ENCODE assay signal across 26 mouse cellular contexts in genomic region chr10:70174494-70175190, GRCm38 (mm10). TPM values are rescaled to one million over a fixed set of nuclear protein-coding genes. Genes with fewer than 3 reads are reported as not detected.
DNase-seq lines count a peak whose midpoint lies in the region; ATAC-seq lines count a peak whose summit lies in the region.
"Had no signal": no experiment of that assay in that cellular context is flagged by ENCODE, and none has a peak within 500 bp of the region (broad histone marks: within the 10 kb centered on the region; RNA-seq: fewer than 3 reads in every experiment).

No protein-coding gene starts in this region.

- H3K4me2 ChIP-seq in embryonic facial prominence, embryonic 15.5 days (replicated peaks): no peak overlapping the region
- H3K4me2 ChIP-seq in intestine, embryonic 15.5 days (replicated peaks): no peak overlapping the region
- no peak overlapping the region for H3K4me2 ChIP-seq in intestine, embryonic 16.5 days (ENCODE audit: low read depth, low read length)
- H3K4me2 ChIP-seq in kidney, embryonic 14.5 days (replicated peaks; ENCODE audit: low read depth, low read length): no peak overlapping the region
- H3K4me2 ChIP-seq in lung, embryonic 16.5 days (ENCODE audit: low read depth, low read length): no peak overlapping the region
- H3K4me2 ChIP-seq: heart, embryonic 13.5 days; hindbrain, embryonic 12.5 days had no signal

- H3K27me3 ChIP-seq in embryonic facial prominence, embryonic 15.5 days: no peaks in the 10 kb centered on the region
- no peaks in the 10 kb centered on the region for H3K27me3 ChIP-seq in embryonic facial prominence, embryonic 10.5 days (replicated peaks; ENCODE audit: low read depth, poor library complexity, severe bottlenecking)
- no peaks in the 10 kb centered on the region for H3K27me3 ChIP-seq in intestine, embryonic 15.5 days (replicated peaks)
- no peaks in the 10 kb centered on the region for H3K27me3 ChIP-seq in intestine, embryonic 16.5 days (replicated peaks; ENCODE audit: control insufficient read depth, insufficient read depth, low read length)
- H3K27me3 ChIP-seq in kidney, embryonic 14.5 days (ENCODE audit: control insufficient read depth, insufficient read depth, low read length): no peaks in the 10 kb centered on the region
- no peaks in the 10 kb centered on the region for H3K27me3 ChIP-seq in lung, embryonic 16.5 days (ENCODE audit: control insufficient read depth, insufficient read depth, low read depth, low read length)
- H3K27me3 ChIP-seq: heart, embryonic 13.5 days; hindbrain, embryonic 12.5 days had no signal

- H3K4me1 ChIP-seq in embryonic facial prominence, embryonic 15.5 days: 0 out of 2 replicates have a peak, but pooled peaks cover 4% of the 10 kb centered on the region
- H3K4me1 ChIP-seq in embryonic facial prominence, embryonic 10.5 days: peaks cover 10% of the 10 kb centered on the region
- no peaks in the 10 kb centered on the region for H3K4me1 ChIP-seq in intestine, embryonic 15.5 days (replicated peaks)
- H3K4me1 ChIP-seq in intestine, embryonic 16.5 days (ENCODE audit: control insufficient read depth, insufficient read depth, low read length): no peaks in the 10 kb centered on the region
- H3K4me1 ChIP-seq in kidney, embryonic 14.5 days (ENCODE audit: control insufficient read depth, insufficient read depth, low read length): no peaks in the 10 kb centered on the region
- H3K4me1 ChIP-seq in lung, embryonic 16.5 days (replicated peaks; ENCODE audit: control insufficient read depth, insufficient read depth, low read length): no peaks in the 10 kb centered on the region
- H3K4me1 ChIP-seq: hindbrain, embryonic 12.5 days had no signal

- DNase-seq in embryonic facial prominence, embryonic 10.5 days (ENCODE audit: low spot score): no peak
- no peak for DNase-seq in kidney, postnatal 4 days
- no peak for DNase-seq in lung, adult 18-20 months
- DNase-seq: adrenal gland, adult 8-10 months; adrenal gland, postnatal 25 days; cerebellum, adult 11-12 months; cerebellum, adult 8-10 months; cerebellum, postnatal 10 days; cerebellum, postnatal 36 days; embryo, embryonic 11 days; forebrain, postnatal 0 days; gastrocnemius, postnatal 36 days; heart, adult 2 months; heart, postnatal 14 days; heart, postnatal 4 days had no signal

- H3K4me3 ChIP-seq in embryonic facial prominence, embryonic 15.5 days (replicated peaks): no peak overlapping the region
- H3K4me3 ChIP-seq in embryonic facial prominence, embryonic 10.5 days: no peak overlapping the region
- H3K4me3 ChIP-seq in intestine, embryonic 15.5 days (replicated peaks): no peak overlapping the region
- no peak overlapping the region for H3K4me3 ChIP-seq in intestine, embryonic 16.5 days (ENCODE audit: low read length)
- H3K4me3 ChIP-seq in kidney, embryonic 14.5 days (ENCODE audit: low read length): no peak overlapping the region
- no peak overlapping the region for H3K4me3 ChIP-seq in lung, embryonic 16.5 days (ENCODE audit: low read length)
- H3K4me3 ChIP-seq: heart, adult 2 months; heart, embryonic 10.5 days; heart, embryonic 13.5 days; hindbrain, embryonic 12.5 days had no signal

- 75% methylated on average over 16 of the region's 16 CpGs for WGBS in embryonic facial prominence, embryonic 15.5 days
- 83% methylated on average over 16 of the region's 16 CpGs for WGBS in embryonic facial prominence, embryonic 10.5 days
- WGBS in intestine, embryonic 15.5 days: 63% methylated on average over 16 of the region's 16 CpGs
- WGBS in intestine, embryonic 16.5 days: 68% methylated on average over 16 of the region's 16 CpGs
- 73% methylated on average over 16 of the region's 16 CpGs for WGBS in kidney, embryonic 14.5 days
- 71% methylated on average over 16 of the region's 16 CpGs for WGBS in lung, embryonic 16.5 days

- no peaks in the 10 kb centered on the region for H3K9me3 ChIP-seq in embryonic facial prominence, embryonic 15.5 days (replicated peaks)
- no peaks in the 10 kb centered on the region for H3K9me3 ChIP-seq in embryonic facial prominence, embryonic 10.5 days
- no peaks in the 10 kb centered on the region for H3K9me3 ChIP-seq in intestine, embryonic 15.5 days
- H3K9me3 ChIP-seq in intestine, embryonic 16.5 days (ENCODE audit: control insufficient read depth, low read length): no peaks in the 10 kb centered on the region
- no peaks in the 10 kb centered on the region for H3K9me3 ChIP-seq in kidney, embryonic 14.5 days (ENCODE audit: control insufficient read depth, low read length)
- H3K9me3 ChIP-seq in lung, embryonic 16.5 days (ENCODE audit: control insufficient read depth, low read length): no peaks in the 10 kb centered on the region
- H3K9me3 ChIP-seq: heart, embryonic 10.5 days; heart, embryonic 13.5 days; hindbrain, embryonic 12.5 days had no signal

- 0 out of 2 replicates have a peak overlapping the region, but pooled peaks have one; percentile 17 for H3K27ac ChIP-seq in embryonic facial prominence, embryonic 15.5 days (replicated peaks)
- no peak overlapping the region for H3K27ac ChIP-seq in embryonic facial prominence, embryonic 10.5 days (replicated peaks)
- 0 out of 2 replicates have a peak overlapping the region, but pooled peaks have one; percentile 13 for H3K27ac ChIP-seq in intestine, embryonic 15.5 days
- no peak overlapping the region for H3K27ac ChIP-seq in intestine, embryonic 16.5 days (ENCODE audit: low read length)
- H3K27ac ChIP-seq in kidney, embryonic 14.5 days (ENCODE audit: low read depth, low read length): no peak overlapping the region
- no peak overlapping the region for H3K27ac ChIP-seq in lung, embryonic 16.5 days (ENCODE audit: low read length)
- H3K27ac ChIP-seq: heart, adult 2 months; heart, embryonic 10.5 days; heart, embryonic 13.5 days; hindbrain, embryonic 12.5 days had no signal

- no peak for ATAC-seq in embryonic facial prominence, embryonic 15.5 days (ENCODE audit: insufficient number of reproducible peaks, low FRiP score, low TSS enrichment, low read depth)
- no peak for ATAC-seq in intestine, embryonic 15.5 days
- ATAC-seq in intestine, embryonic 16.5 days: no peak
- peak; percentile 53 for ATAC-seq in kidney, embryonic 14.5 days (ENCODE audit: low FRiP score, low TSS enrichment)
- ATAC-seq in lung, embryonic 16.5 days (ENCODE audit: low read depth): peak; percentile 28; the same call in 1 of the 2 replicates
- ATAC-seq: activated CD4-positive, CD25-positive, alpha-beta regulatory T cell, adult 4 months; forebrain, embryonic 14.5 days; forebrain, postnatal 0 days; hindbrain, embryonic 16.5 days had no signal

- no peak overlapping the region for H3K9ac ChIP-seq in embryonic facial prominence, embryonic 15.5 days
- no peak overlapping the region for H3K9ac ChIP-seq in intestine, embryonic 15.5 days
- no peak overlapping the region for H3K9ac ChIP-seq in intestine, embryonic 16.5 days (ENCODE audit: low read depth, low read length)
- H3K9ac ChIP-seq in kidney, embryonic 14.5 days (ENCODE audit: low read depth, low read length): no peak overlapping the region
- no peak overlapping the region for H3K9ac ChIP-seq in lung, embryonic 16.5 days (ENCODE audit: low read length)
- H3K9ac ChIP-seq: forebrain, postnatal 0 days; heart, embryonic 13.5 days; hindbrain, embryonic 12.5 days had no signal

- H3K36me3 ChIP-seq in embryonic facial prominence, embryonic 15.5 days: peaks cover 44% of the 10 kb centered on the region
- H3K36me3 ChIP-seq in embryonic facial prominence, embryonic 10.5 days (replicated peaks): peaks cover 76% of the 10 kb centered on the region
- H3K36me3 ChIP-seq in intestine, embryonic 15.5 days: peaks cover 12% of the 10 kb centered on the region; the same call in 1 of the 2 replicates
- no peaks in the 10 kb centered on the region for H3K36me3 ChIP-seq in intestine, embryonic 16.5 days (ENCODE audit: control insufficient read depth, insufficient read depth, low read length)
- peaks cover 53% of the 10 kb centered on the region for H3K36me3 ChIP-seq in kidney, embryonic 14.5 days (ENCODE audit: control insufficient read depth, insufficient read depth, low read length)
- H3K36me3 ChIP-seq in lung, embryonic 16.5 days (ENCODE audit: control insufficient read depth, insufficient read depth, low read length): peaks cover 16% of the 10 kb centered on the region; the same call in 1 of the 2 replicates

RNA-seq across cellular contexts. Expression of gene Mrln, which starts 29.8 kb away (rescaled TPM):
- 23.9 and 30.1 TPM in 2 replicates for polyA plus RNA-seq in embryonic facial prominence, embryonic 15.5 days (2015; fragmentation: Nextera tagmentation; extraction: Ambion mirVana)
- 2.1 and 2.6 TPM in 2 replicates for polyA plus RNA-seq in embryonic facial prominence, embryonic 10.5 days (2016; fragmentation: Nextera tagmentation; extraction: Ambion mirVana)
- 0.98 and 1.3 TPM in 2 replicates for polyA plus RNA-seq in intestine, embryonic 15.5 days (2015; fragmentation: Nextera tagmentation; extraction: Ambion mirVana)
- polyA plus RNA-seq in intestine, embryonic 16.5 days (2015; fragmentation: Nextera tagmentation; extraction: Ambion mirVana): 0.65 and 0.95 TPM in 2 replicates
- polyA plus RNA-seq in kidney, embryonic 14.5 days (2014; fragmentation: Nextera tagmentation; extraction: Ambion mirVana): 7.8 and 9.6 TPM in 2 replicates
- polyA plus RNA-seq in lung, embryonic 16.5 days (2015; fragmentation: Nextera tagmentation; extraction: Ambion mirVana): 1.6 and 1.9 TPM in 2 replicates
- polyA plus RNA-seq: activated CD4-positive, CD25-positive, alpha-beta regulatory T cell, adult 4 months; forebrain, embryonic 14.5 days had no signal

Comparison
In these comparisons a context has a peak if more than half of its experiments do, and no peak if none do; other contexts are left out.
1. H3K27ac ChIP-seq: peak in embryonic facial prominence, embryonic 15.5 days (single experiment) and intestine, embryonic 15.5 days (single experiment); none in embryonic facial prominence, embryonic 10.5 days (single experiment), intestine, embryonic 16.5 days (single experiment), kidney, embryonic 14.5 days (single experiment) and lung, embryonic 16.5 days (single experiment).
2. ATAC-seq: peak in kidney, embryonic 14.5 days (single experiment) and lung, embryonic 16.5 days (single experiment); none in embryonic facial prominence, embryonic 15.5 days (single experiment), intestine, embryonic 15.5 days (single experiment) and intestine, embryonic 16.5 days (single experiment).